Mouse (Mus musculus): ENCODE measurements at regions not wholly inside any gene's neighbourhood (a gene's known extent, or its start where the extent isn't known, plus 50 kb on each side); places are given as distances from the start of the nearest gene placed in this dataset.

DNA sequence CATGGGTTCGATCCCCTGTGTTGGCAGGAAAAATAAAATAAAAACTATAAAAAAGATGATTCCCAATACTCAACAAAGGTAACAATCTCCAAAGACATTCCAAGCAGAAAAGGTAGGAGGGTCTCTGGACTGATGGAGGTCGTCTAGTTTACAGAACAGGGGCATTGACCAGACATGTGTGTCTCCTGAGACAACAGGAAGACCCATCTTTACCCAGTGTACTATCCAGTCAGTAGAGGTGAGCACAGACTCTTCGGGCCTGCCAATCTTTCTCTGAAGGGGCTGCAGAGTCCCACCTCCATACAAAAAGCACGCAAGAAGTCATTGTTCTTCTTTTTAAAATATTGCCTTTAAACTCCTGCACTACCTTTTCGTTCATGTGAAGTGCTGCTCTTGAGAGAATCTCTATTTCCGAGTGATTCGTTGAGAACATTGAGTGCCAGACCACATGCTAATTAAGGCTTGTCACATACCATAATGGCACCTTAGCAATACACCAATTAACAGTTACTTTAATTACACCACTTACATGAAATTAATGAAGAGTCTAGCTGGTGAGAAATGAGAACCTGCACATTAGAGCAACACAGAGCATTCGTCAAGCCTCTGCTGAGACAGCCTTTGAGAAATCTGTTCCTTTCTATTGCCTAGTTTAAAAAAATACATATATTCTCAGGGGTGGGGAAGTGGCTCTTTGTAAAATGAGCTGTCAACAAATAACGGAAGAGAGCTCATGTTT lies 69.5 kb upstream of the Mycn start:
- peaks cover 18% of the 10 kb centered on the region for H3K4me1 ChIP-seq
- WGBS: 44% methylated on average over 9 of the region's 9 CpGs
- peak; percentile 82 for ATAC-seq
- H3K9ac ChIP-seq: no peak overlapping the region
- no peak overlapping the region for H3K4me3 ChIP-seq
- H3K9me3 ChIP-seq (replicated peaks): 0 out of 2 replicates have a peak, but pooled peaks cover 5% of the 10 kb centered on the region
- no peaks in the 10 kb centered on the region for H3K27me3 ChIP-seq
- H3K36me3 ChIP-seq (ENCODE audit: poor library complexity, severe bottlenecking): no peaks in the 10 kb centered on the region
- H3K27ac ChIP-seq: peak overlapping the region; percentile 41
- H3K4me2 ChIP-seq: no peak overlapping the region

DNA sequence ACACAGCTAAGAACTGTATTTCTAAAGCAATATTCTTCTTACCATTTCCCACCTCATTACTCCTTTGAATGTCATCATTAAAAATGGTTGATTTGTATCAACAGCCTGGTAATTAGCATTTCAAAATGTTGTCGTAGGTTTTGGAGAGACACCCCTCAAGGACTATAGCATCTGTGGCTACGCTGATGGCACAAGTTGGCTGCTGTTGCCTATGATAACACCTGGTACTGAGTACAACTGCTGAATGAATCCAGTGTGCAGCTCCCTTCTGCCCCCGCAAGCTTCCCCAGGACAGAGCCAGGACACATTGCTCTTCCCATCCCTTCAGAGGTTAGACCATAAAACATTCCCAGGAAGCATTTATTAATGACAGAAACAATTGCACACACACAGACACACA lies 68.7 kb upstream of the Mycn start:
- H3K36me3 ChIP-seq (ENCODE audit: poor library complexity, severe bottlenecking): no peaks in the 10 kb centered on the region
- no peak overlapping the region for H3K4me3 ChIP-seq
- no peaks in the 10 kb centered on the region for H3K27me3 ChIP-seq
- peak overlapping the region; percentile 41 for H3K27ac ChIP-seq
- peaks cover 18% of the 10 kb centered on the region for H3K4me1 ChIP-seq
- H3K9me3 ChIP-seq (replicated peaks): 0 out of 2 replicates have a peak, but pooled peaks cover 5% of the 10 kb centered on the region
- H3K4me2 ChIP-seq: no peak overlapping the region
- H3K9ac ChIP-seq: no peak overlapping the region
- WGBS: 47% methylated on average over 3 of the region's 3 CpGs
- peak; percentile 49; the same call in 1 of the 2 replicates for ATAC-seq

- no peak overlapping the region for H3K27ac ChIP-seq
- WGBS: 47% methylated on average over 2 of the region's 2 CpGs
- no peak overlapping the region for H3K4me2 ChIP-seq
- peaks cover 18% of the 10 kb centered on the region for H3K4me1 ChIP-seq
- no peaks in the 10 kb centered on the region for H3K36me3 ChIP-seq (ENCODE audit: poor library complexity, severe bottlenecking)
- H3K9me3 ChIP-seq (replicated peaks): 0 out of 2 replicates have a peak, but pooled peaks cover 4% of the 10 kb centered on the region
- no peak overlapping the region for H3K4me3 ChIP-seq
- no peaks in the 10 kb centered on the region for H3K27me3 ChIP-seq
- no peak for ATAC-seq
- no peak overlapping the region for H3K9ac ChIP-seq
These were observed 67.8 kb upstream of the Mycn start for GRCm38 (mm10) chr12:13009470-13009869.

GRCm38 (mm10) chr12:13002703-13003102 lies 61.0 kb upstream of the Mycn start:
- Histone ChIP-seq H3K27ac (no peak overlapping the region), H3K4me2 (no peak overlapping the region), H3K9me3 (replicated peaks) (no peaks in the 10 kb centered on the region), H3K9ac (no peak overlapping the region), H3K4me1 (no peaks in the 10 kb centered on the region), H3K27me3 (no peaks in the 10 kb centered on the region), H3K36me3 (ENCODE audit: poor library complexity, severe bottlenecking) (no peaks in the 10 kb centered on the region), H3K4me3 (no peak overlapping the region)
- no peak for ATAC-seq
- 85% methylated on average over 3 of the region's 3 CpGs for WGBS

DNA sequence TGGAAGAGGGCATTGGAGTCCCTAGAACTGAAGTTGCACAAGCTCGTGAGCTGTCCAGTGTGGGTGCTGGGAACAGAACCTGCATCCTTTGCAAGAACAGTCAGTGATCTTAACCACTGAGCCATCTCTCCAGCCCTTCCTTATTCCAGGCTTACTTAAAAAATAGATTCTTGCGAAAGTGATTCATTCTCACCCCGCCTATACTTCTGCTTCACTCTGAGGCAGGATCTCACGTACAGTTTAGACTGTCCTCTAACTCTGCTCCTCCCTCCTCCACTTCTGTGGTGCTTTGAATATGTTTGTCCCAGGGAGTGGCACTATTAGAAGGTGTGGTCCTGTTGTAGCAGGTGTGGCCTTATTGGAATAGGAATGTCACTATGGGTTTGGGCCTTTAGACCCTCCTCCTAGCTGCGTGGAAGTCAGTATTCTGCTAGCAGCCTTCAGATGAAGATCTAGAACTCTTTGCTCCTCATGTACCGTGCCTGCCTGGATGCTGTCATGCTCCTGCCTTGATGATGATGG lies 60.4 kb upstream of the Mycn start:
- Histone ChIP-seq H3K4me3 (no peak overlapping the region), H3K4me1 (no peaks in the 10 kb centered on the region), H3K9me3 (replicated peaks) (no peaks in the 10 kb centered on the region), H3K4me2 (no peak overlapping the region), H3K27me3 (no peaks in the 10 kb centered on the region), H3K9ac (no peak overlapping the region), H3K27ac (no peak overlapping the region), H3K36me3 (ENCODE audit: poor library complexity, severe bottlenecking) (no peaks in the 10 kb centered on the region)
- 89% methylated on average over 6 of the region's 6 CpGs for WGBS
- ATAC-seq: no peak

GRCm38 (mm10) chr12:12995974-12996361 lies 54.3 kb upstream of the Mycn start:
- Histone ChIP-seq H3K36me3 (ENCODE audit: poor library complexity, severe bottlenecking) (no peaks in the 10 kb centered on the region), H3K4me3 (no peak overlapping the region), H3K9ac (no peak overlapping the region), H3K4me2 (no peak overlapping the region), H3K27ac (no peak overlapping the region), H3K4me1 (peaks cover 13% of the 10 kb centered on the region; the same call in 1 of the 2 replicates), H3K9me3 (replicated peaks) (no peaks in the 10 kb centered on the region), H3K27me3 (no peaks in the 10 kb centered on the region)
- ATAC-seq: no peak
- 89% methylated on average over 9 of the region's 9 CpGs for WGBS

DNA sequence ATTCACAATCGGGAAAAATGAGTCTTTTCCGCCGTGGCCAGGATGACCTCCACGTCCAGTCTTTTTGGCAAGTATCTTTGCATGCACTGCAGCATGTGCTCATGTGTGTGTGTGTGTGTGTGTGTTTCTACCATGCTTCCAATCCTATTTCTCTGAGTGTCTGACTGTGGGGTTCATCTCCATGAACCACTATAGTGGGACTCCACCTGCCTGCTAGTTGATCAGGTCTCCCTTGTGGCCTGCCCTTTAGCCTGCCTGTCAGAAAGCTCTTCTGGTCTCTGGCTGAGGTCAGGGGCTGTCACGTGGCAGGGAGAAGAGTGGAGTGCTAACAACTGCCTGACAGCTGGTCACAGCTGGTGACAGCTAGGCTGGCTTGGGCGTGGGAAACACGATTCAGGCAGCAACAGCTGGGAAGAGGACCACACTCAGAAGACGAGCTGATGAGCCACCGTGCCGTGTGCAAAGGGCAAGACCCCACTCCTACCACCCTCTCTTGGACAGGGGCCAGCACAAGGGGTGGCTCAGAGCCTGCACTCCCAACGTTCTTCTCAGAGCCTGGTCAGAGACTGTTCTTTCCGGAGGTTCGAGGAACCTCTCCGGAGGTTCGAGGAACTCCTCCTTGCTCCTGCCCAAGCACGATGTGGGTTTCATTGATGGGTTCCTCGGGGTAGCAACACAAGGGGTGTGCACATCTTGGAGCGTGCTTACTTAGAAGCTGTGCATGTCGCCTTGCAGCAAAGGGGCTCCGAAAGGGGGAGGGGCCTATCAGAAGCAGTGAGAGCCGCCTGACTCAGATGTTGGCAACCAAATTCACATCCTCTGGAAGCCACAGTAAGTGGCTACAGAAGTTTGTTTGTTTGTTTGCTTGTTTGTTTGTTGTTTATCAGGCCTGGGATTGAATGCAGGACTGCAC lies 53.6 kb upstream of the Mycn start:
- H3K36me3 ChIP-seq (ENCODE audit: poor library complexity, severe bottlenecking): no peaks in the 10 kb centered on the region
- WGBS: 69% methylated on average over 21 of the region's 21 CpGs
- H3K27ac ChIP-seq: no peak overlapping the region
- ATAC-seq: 0 out of 2 replicates have a peak, but pooled peaks have one; percentile 24
- no peak overlapping the region for H3K4me2 ChIP-seq
- peaks cover 13% of the 10 kb centered on the region; the same call in 1 of the 2 replicates for H3K4me1 ChIP-seq
- no peaks in the 10 kb centered on the region for H3K9me3 ChIP-seq (replicated peaks)
- no peak overlapping the region for H3K4me3 ChIP-seq
- no peak overlapping the region for H3K9ac ChIP-seq
- no peaks in the 10 kb centered on the region for H3K27me3 ChIP-seq

- no peak overlapping the region for H3K9ac ChIP-seq
- H3K36me3 ChIP-seq (ENCODE audit: poor library complexity, severe bottlenecking): no peaks in the 10 kb centered on the region
- H3K4me3 ChIP-seq: no peak overlapping the region
- 42% methylated on average over 8 of the region's 8 CpGs for WGBS
- H3K27ac ChIP-seq: no peak overlapping the region
- ATAC-seq: peak; percentile 57; the same call in 1 of the 2 replicates
- H3K4me2 ChIP-seq: no peak overlapping the region
- H3K9me3 ChIP-seq (replicated peaks): no peaks in the 10 kb centered on the region
- H3K4me1 ChIP-seq: peaks cover 13% of the 10 kb centered on the region; the same call in 1 of the 2 replicates
- H3K27me3 ChIP-seq: no peaks in the 10 kb centered on the region
These were observed 52.4 kb upstream of the Mycn start for GRCm38 (mm10) chr12:12993894-12994714.

Measured in forebrain, embryonic 13.5 days (tissue).